Mouse (Mus musculus): ENCODE measurements around the gene Zc3hav1.

Gene Zc3hav1

GRCm38 (mm10) chr6:38293708-38294107 lies 60.7 kb downstream of the Zc3hav1 start:
- DNase-seq (ENCODE audit: low spot score), result no peak

- DNase-seq (ENCODE audit: low spot score), result no peak
Measured at GRCm38 (mm10) chr6:38292871-38293646, 61.3 kb downstream of the Zc3hav1 start.

GRCm38 (mm10) chr6:38284422-38284821 lies 70.0 kb downstream of the Zc3hav1 start:
- DNase-seq (ENCODE audit: low spot score), result no peak

DNA sequence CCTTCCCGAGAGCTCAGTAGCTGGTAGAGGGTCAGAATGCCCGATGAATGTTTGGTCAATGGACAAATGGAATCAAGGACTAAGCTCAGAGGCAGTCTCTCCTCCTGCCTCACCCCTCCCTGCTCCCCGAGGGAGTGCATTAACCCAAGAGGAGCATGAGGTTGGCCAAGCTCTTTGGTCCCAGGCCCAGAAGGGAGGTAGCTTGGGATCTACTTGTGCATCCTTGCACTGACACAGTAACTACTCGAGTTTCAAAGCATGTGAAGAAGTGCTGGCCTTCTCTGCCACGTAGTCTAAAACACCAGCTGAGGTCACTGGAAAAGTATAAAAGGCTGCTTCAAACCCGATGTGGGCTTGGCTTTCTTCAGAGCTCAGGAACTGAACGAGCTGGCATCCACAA lies 89.9 kb downstream of the Zc3hav1 start:
- no peak for DNase-seq (ENCODE audit: low spot score)

DNA sequence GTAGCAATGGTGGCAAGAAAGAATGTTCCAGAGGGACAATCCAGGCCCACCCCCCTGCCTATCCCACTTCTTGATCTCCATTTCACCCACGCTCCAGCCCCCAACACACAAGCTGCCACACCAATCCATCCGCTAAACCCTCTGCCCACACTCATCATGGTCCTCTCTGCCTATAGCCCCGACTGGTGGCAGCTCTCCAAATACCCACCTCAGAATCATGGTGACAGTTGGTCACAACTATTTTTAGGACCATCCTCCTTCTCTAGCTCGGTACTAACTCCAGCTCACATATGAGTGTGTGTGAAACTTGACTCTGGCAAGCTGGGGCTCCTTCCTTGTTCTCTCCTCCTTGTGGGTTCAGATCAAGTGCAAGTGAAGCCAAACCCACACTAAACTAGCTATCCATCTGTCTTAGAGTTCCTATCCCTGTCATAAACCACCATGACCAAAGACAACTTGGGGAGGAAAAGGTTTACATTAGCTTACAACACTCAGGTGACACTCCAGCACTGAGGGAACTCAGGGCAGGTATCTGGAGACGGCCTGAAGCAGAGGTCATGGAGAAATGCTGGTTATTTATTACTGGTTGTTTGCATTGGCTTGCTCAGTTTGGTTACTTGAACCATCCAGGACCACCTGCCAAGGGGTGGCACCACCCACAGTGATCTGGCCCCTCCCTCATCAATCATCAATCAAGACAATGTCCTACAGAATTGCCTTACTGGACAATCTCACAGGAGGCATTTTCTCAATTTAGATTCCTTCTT lies 90.8 kb downstream of the Zc3hav1 start:
- DNase-seq (ENCODE audit: low spot score), result peak; percentile 66

DNA sequence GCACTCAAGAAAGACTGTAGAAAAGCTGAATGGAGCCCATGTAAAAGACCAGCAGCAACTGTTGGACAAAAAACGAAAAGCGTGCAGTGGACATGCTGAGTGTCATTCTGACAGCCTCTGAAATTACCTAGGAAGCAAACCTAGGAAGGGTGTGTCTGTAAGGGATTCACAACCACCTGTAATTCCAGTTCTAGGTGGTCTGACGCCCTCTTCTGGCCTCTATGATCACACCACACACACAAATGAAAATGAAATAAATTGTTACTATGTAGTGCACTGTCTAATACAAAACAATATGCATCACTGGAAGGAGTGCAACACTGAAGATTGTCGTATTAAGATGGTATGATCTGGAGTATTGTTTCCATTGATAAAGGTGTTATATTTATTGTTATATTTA lies 92.5 kb downstream of the Zc3hav1 start:
- DNase-seq (ENCODE audit: low spot score), result no peak

GRCm38 (mm10) chr6:38257506-38257905 lies 96.9 kb downstream of the Zc3hav1 start:
- DNase-seq (ENCODE audit: low spot score), result no peak

GRCm38 (mm10) chr6:38256793-38257192 lies 97.6 kb downstream of the Zc3hav1 start:
- DNase-seq (ENCODE audit: low spot score), result no peak

- DNase-seq (ENCODE audit: low spot score), result no peak
Measured at GRCm38 (mm10) chr6:38255794-38256193, 98.6 kb downstream of the Zc3hav1 start.

All from left cerebral cortex, adult 11 months (tissue).